Mouse (Mus musculus) midbrain, embryonic 14.5 days (tissue): ENCODE results near the gene Usp2. TPM values are rescaled to one million over a fixed set of nuclear protein-coding genes. Genes with fewer than 3 reads are reported as not detected.
A peak's percentile ranks its signal among the peaks of the same experiment; 100 is the strongest.

Experiments
- ATAC-seq: fragments of 200-750 bp; cut with Nextera tagmentation; 2 replicates; pipeline ENCODE4 v1.8.0; 2017; ENCODE audit warnings: moderate number of reproducible peaks, moderate library complexity; ENCODE audit not compliant: low FRiP score, low TSS enrichment
- DNase-seq: peaks from one replicate; pipeline ENCODE4 v3.0.0-alpha.2; 2015
- H3K27ac ChIP-seq: fragments of 300-500 bp; sonication (generic); replicated peaks from 2 replicates; pipeline ENCODE4 v1.5.1; 2014; ENCODE audit warnings: mild to moderate bottlenecking, low read depth, low read length, moderate library complexity
- H3K27me3 ChIP-seq: fragments of 300-500 bp; sonication (generic); 2 replicates; pipeline ENCODE4 v1.6.1; 2014; ENCODE audit warnings: low read length, control low read depth, mixed read lengths; ENCODE audit not compliant: control insufficient read depth, insufficient read depth
- H3K36me3 ChIP-seq: fragments of 300-500 bp; sonication (generic); 2 replicates; pipeline ENCODE4 v1.6.1; 2014; ENCODE audit warnings: low read length, control low read depth; ENCODE audit not compliant: control insufficient read depth, insufficient read depth
- H3K4me1 ChIP-seq: fragments of 300-500 bp; sonication (generic); 2 replicates; pipeline ENCODE4 v1.6.1; 2014; ENCODE audit warnings: mild to moderate bottlenecking, antibody characterized with exemption, low read length, control low read depth; ENCODE audit not compliant: control insufficient read depth, insufficient read depth
- H3K4me2 ChIP-seq: fragments of 300-500 bp; sonication (generic); 2 replicates; pipeline ENCODE4 v1.6.1; 2014; ENCODE audit warnings: mild to moderate bottlenecking, low read length, moderate library complexity
- H3K4me3 ChIP-seq: fragments of 300-500 bp; sonication (generic); replicated peaks from 2 replicates; pipeline ENCODE4 v1.5.1; 2014; ENCODE audit warnings: low read depth, low read length
- H3K9ac ChIP-seq: fragments of 300-500 bp; sonication (generic); replicated peaks from 2 replicates; pipeline ENCODE4 v1.6.1; 2014; ENCODE audit warnings: mild to moderate bottlenecking, low read length, moderate library complexity
- H3K9me3 ChIP-seq: fragments of 300-500 bp; sonication (generic); 2 replicates; pipeline ENCODE4 v1.6.1; 2016; ENCODE audit warnings: low read length, control low read depth, mixed read lengths; ENCODE audit not compliant: control insufficient read depth
- WGBS: fragments of 180-500 bp; shearing (Covaris S2); extraction: QIAGEN DNeasy Blood & Tissue Kit; methylation state at CpG from one replicate; pipeline ENCODE4 v1.1.7; 2014; 5-methylcytosine and 5-hydroxymethylcytosine counted together
- polyA plus RNA-seq: library from polyadenylated mRNA; unstranded; fragments of >200 nt; fragmentation: Nextera tagmentation; extraction: Ambion mirVana; gene quantifications from 2 replicates; pipeline ENCODE4 v1.2.1, GENCODE M21; 2014

Gene Usp2
- polyA plus RNA-seq: 6.6 and 9.4 TPM in 2 replicates

GRCm38 (mm10) chr9:44066785-44067225, at the start of gene Usp2:
TSS of gene Usp2 (plus strand) at chr9:44067021.
- DNase-seq: peak; percentile 99
- Histone ChIP-seq H3K9ac (peak within 1 kb of the TSS; percentile 51), H3K9me3 (no peaks in the 10 kb centered on the region), H3K27ac (no peak within 1 kb of the TSS), H3K4me2 (peak within 1 kb of the TSS; percentile 78), H3K4me3 (peak within 1 kb of the TSS; percentile 47), H3K36me3 (no peaks in the 10 kb centered on the region), H3K4me1 (peaks cover 8% of the 10 kb centered on the region; the same call in 1 of the 2 replicates), H3K27me3 (no peaks in the 10 kb centered on the region; the same call in 1 of the 2 replicates)
- under 1% methylated on average over 38 of the region's 38 CpGs for WGBS
- ATAC-seq: peak; percentile 97

- Histone ChIP-seq H3K9me3 (no peaks in the 10 kb centered on the region), H3K4me1 (peaks cover 2% of the 10 kb centered on the region; the same call in 1 of the 2 replicates), H3K4me2 (no peak overlapping the region), H3K4me3 (no peak overlapping the region), H3K9ac (no peak overlapping the region), H3K27ac (no peak overlapping the region), H3K27me3 (no peaks in the 10 kb centered on the region), H3K36me3 (no peaks in the 10 kb centered on the region)
- ATAC-seq (no peak), DNase-seq (no peak)
- WGBS: 78% methylated on average over 5 of the region's 5 CpGs
Measured at GRCm38 (mm10) chr9:44017846-44018245, 49.0 kb upstream of the Usp2 start.

- Histone ChIP-seq H3K9ac (no peak overlapping the region), H3K27me3 (no peaks in the 10 kb centered on the region), H3K9me3 (no peaks in the 10 kb centered on the region), H3K36me3 (no peaks in the 10 kb centered on the region), H3K4me3 (no peak overlapping the region), H3K27ac (no peak overlapping the region), H3K4me2 (no peak overlapping the region), H3K4me1 (no peaks in the 10 kb centered on the region)
- DNase-seq: no peak
- no peak for ATAC-seq
- 85% methylated on average over 7 of the region's 7 CpGs for WGBS
Measured at GRCm38 (mm10) chr9:44020001-44020400, 46.8 kb upstream of the Usp2 start.

GRCm38 (mm10) chr9:44022100-44022847, 44.5 kb upstream of the Usp2 start:
- Histone ChIP-seq H3K4me1 (no peaks in the 10 kb centered on the region), H3K27me3 (no peaks in the 10 kb centered on the region), H3K9ac (no peak overlapping the region), H3K36me3 (no peaks in the 10 kb centered on the region), H3K4me2 (no peak overlapping the region), H3K9me3 (no peaks in the 10 kb centered on the region), H3K4me3 (no peak overlapping the region), H3K27ac (no peak overlapping the region)
- WGBS: 70% methylated on average over 8 of the region's 8 CpGs
- ATAC-seq (no peak), DNase-seq (no peak)

- WGBS: 76% methylated on average over 3 of the region's 3 CpGs
Measured at GRCm38 (mm10) chr9:44024096-44024495, 42.7 kb upstream of the Usp2 start.

GRCm38 (mm10) chr9:44029580-44030236, 37.1 kb upstream of the Usp2 start:
- DNase-seq (no peak), ATAC-seq (no peak)
- WGBS: 75% methylated on average over 5 of the region's 5 CpGs
- H3K4me3 ChIP-seq: no peak overlapping the region
- H3K9me3 ChIP-seq: no peaks in the 10 kb centered on the region
- H3K9ac ChIP-seq: no peak overlapping the region
- H3K36me3 ChIP-seq: no peaks in the 10 kb centered on the region
- H3K27me3 ChIP-seq: no peaks in the 10 kb centered on the region
- H3K27ac ChIP-seq: no peak overlapping the region
- no peaks in the 10 kb centered on the region for H3K4me1 ChIP-seq
- H3K4me2 ChIP-seq: no peak overlapping the region

More at GRCm38 (mm10) chr9:44024096-44024495, 42.7 kb upstream of the Usp2 start:
- no peak overlapping the region for H3K4me2 ChIP-seq
- no peak overlapping the region for H3K27ac ChIP-seq
- no peak overlapping the region for H3K4me3 ChIP-seq
- DNase-seq (no peak), ATAC-seq (no peak)
- H3K27me3 ChIP-seq: no peaks in the 10 kb centered on the region
- no peak overlapping the region for H3K9ac ChIP-seq
- no peaks in the 10 kb centered on the region for H3K4me1 ChIP-seq
- no peaks in the 10 kb centered on the region for H3K36me3 ChIP-seq
- H3K9me3 ChIP-seq: no peaks in the 10 kb centered on the region

GRCm38 (mm10) chr9:44030646-44031045, 36.2 kb upstream of the Usp2 start:
- no peak overlapping the region for H3K4me2 ChIP-seq
- H3K27me3 ChIP-seq: no peaks in the 10 kb centered on the region
- H3K4me3 ChIP-seq: no peak overlapping the region
- H3K4me1 ChIP-seq: no peaks in the 10 kb centered on the region
- no peak overlapping the region for H3K27ac ChIP-seq
- no peak overlapping the region for H3K9ac ChIP-seq
- WGBS: 94% methylated on average over 4 of the region's 4 CpGs
- no peaks in the 10 kb centered on the region for H3K9me3 ChIP-seq
- ATAC-seq: no peak
- no peak for DNase-seq
- H3K36me3 ChIP-seq: no peaks in the 10 kb centered on the region

- no peaks in the 10 kb centered on the region for H3K27me3 ChIP-seq
- no peak overlapping the region for H3K4me3 ChIP-seq
- H3K4me1 ChIP-seq: no peaks in the 10 kb centered on the region
- WGBS: 84% methylated on average over 5 of the region's 5 CpGs
- H3K4me2 ChIP-seq: no peak overlapping the region
- H3K27ac ChIP-seq: no peak overlapping the region
- ATAC-seq (no peak), DNase-seq (no peak)
- no peaks in the 10 kb centered on the region for H3K9me3 ChIP-seq
- H3K36me3 ChIP-seq: no peaks in the 10 kb centered on the region
- H3K9ac ChIP-seq: no peak overlapping the region
Measured at GRCm38 (mm10) chr9:44031079-44031478, 35.7 kb upstream of the Usp2 start.
